Mouse (Mus musculus) midbrain, postnatal 0 days (tissue): Measurements from ENCODE around the gene Galnt18. TPM values are rescaled to one million over a fixed set of nuclear protein-coding genes. Genes with fewer than 3 reads are reported as not detected.

Source experiments
- ATAC-seq: fragments of 200-750 bp; cut with Nextera tagmentation; 2 replicates; pipeline ENCODE4 v1.8.0; 2017; ENCODE audit warnings: moderate number of reproducible peaks, mild to moderate bottlenecking, moderate TSS enrichment, moderate library complexity; ENCODE audit not compliant: low FRiP score
- DNase-seq: peaks from one replicate; pipeline ENCODE4 v3.0.0-alpha.2; 2015; ENCODE audit warnings: low spot score
- H3K27ac ChIP-seq: fragments of 300-500 bp; sonication (generic); 2 replicates; pipeline ENCODE4 v1.5.1; 2014; ENCODE audit warnings: low read depth, mild to moderate bottlenecking, low read length, mixed read lengths
- H3K27me3 ChIP-seq: fragments of 300-500 bp; sonication (generic); 2 replicates; pipeline ENCODE4 v1.6.1; 2014; ENCODE audit warnings: low read length, control low read depth, mixed read lengths; ENCODE audit not compliant: insufficient read depth
- H3K36me3 ChIP-seq: fragments of 300-500 bp; sonication (generic); 2 replicates; pipeline ENCODE4 v1.6.1; 2014; ENCODE audit warnings: low read length, control low read depth, mixed read lengths; ENCODE audit not compliant: insufficient read depth
- H3K4me1 ChIP-seq: fragments of 300-500 bp; sonication (generic); 2 replicates; pipeline ENCODE4 v1.6.1; 2014; ENCODE audit warnings: mild to moderate bottlenecking, control low read depth, antibody characterized with exemption, low read length, mixed read lengths; ENCODE audit not compliant: insufficient read depth
- H3K4me2 ChIP-seq: fragments of 300-500 bp; sonication (generic); 2 replicates; pipeline ENCODE4 v1.6.1; 2014; ENCODE audit warnings: low read depth, mild to moderate bottlenecking, low read length, mixed read lengths; ENCODE audit not compliant: poor library complexity, severe bottlenecking
- H3K4me3 ChIP-seq: fragments of 300-500 bp; sonication (generic); 2 replicates; pipeline ENCODE4 v1.5.1; 2014; ENCODE audit warnings: low read depth, mild to moderate bottlenecking, low read length, moderate library complexity
- H3K9ac ChIP-seq: fragments of 300-500 bp; sonication (generic); replicated peaks from 2 replicates; pipeline ENCODE4 v1.6.1; 2014; ENCODE audit warnings: mild to moderate bottlenecking, low read length, moderate library complexity, mixed read lengths; ENCODE audit not compliant: poor library complexity, severe bottlenecking
- H3K9me3 ChIP-seq: fragments of 300-500 bp; sonication (generic); 2 replicates; pipeline ENCODE4 v1.6.1; 2016; ENCODE audit warnings: low read length, control low read depth
- CTCF ChIP-seq: IDR thresholded peaks from 2 replicates; pipeline ENCODE4 v1.5.1; 2016; ENCODE audit warnings: antibody characterized with exemption, mild to moderate bottlenecking
- WGBS: fragments of 180-500 bp; shearing (Covaris S2); extraction: QIAGEN DNeasy Blood & Tissue Kit; methylation state at CpG from one replicate; pipeline ENCODE4 v1.1.7; 2014; 5-methylcytosine and 5-hydroxymethylcytosine counted together
- polyA plus RNA-seq: library from polyadenylated mRNA; unstranded; fragments of >200 nt; fragmentation: Nextera tagmentation; extraction: Ambion mirVana; gene quantifications from 2 replicates; pipeline ENCODE4 v1.2.1, GENCODE M21; 2015
- total RNA-seq: library from RNA; depleted of rRNA; stranded (reverse); fragments of >200 nt; gene quantifications from 2 replicates; pipeline ENCODE4 v1.2.3, GENCODE M21; 2014

Galnt18 gene
- total and polyA plus RNA-seq, 2 experiments from 2014 or later = 18.9 to 25.0 TPM

- Histone ChIP-seq H3K4me3 (no peak overlapping the region), H3K27me3 (no peaks in the 10 kb centered on the region), H3K9ac (no peak overlapping the region), H3K4me1 (no peaks in the 10 kb centered on the region; the same call in 1 of the 2 replicates), H3K27ac (no peak overlapping the region), H3K4me2 (no peak overlapping the region), H3K9me3 (no peaks in the 10 kb centered on the region), H3K36me3 (no peaks in the 10 kb centered on the region)
- 67% methylated on average over 16 of the region's 16 CpGs for WGBS
- DNase-seq = peak; percentile 52
- ATAC-seq = no peak
- 0 out of 2 replicates have a peak, but pooled peaks have one; percentile 3 for TF ChIP-seq CTCF
Observed at GRCm38 (mm10) chr7:111616231-111616937, 163.4 kb downstream of the Galnt18 start.

- no peak overlapping the region for H3K4me2 ChIP-seq
- H3K9ac ChIP-seq = no peak overlapping the region
- H3K27ac ChIP-seq = no peak overlapping the region
- no peak for TF ChIP-seq CTCF
- no peaks in the 10 kb centered on the region for H3K4me1 ChIP-seq
- 84% methylated on average over 1 of the region's 1 CpGs for WGBS
- H3K36me3 ChIP-seq = no peaks in the 10 kb centered on the region
- no peaks in the 10 kb centered on the region for H3K27me3 ChIP-seq
- H3K9me3 ChIP-seq = no peaks in the 10 kb centered on the region
- DNase-seq = no peak
- ATAC-seq = no peak
- H3K4me3 ChIP-seq = no peak overlapping the region
Observed at GRCm38 (mm10) chr7:111614471-111614870, 165.3 kb downstream of the Galnt18 start.

DNA sequence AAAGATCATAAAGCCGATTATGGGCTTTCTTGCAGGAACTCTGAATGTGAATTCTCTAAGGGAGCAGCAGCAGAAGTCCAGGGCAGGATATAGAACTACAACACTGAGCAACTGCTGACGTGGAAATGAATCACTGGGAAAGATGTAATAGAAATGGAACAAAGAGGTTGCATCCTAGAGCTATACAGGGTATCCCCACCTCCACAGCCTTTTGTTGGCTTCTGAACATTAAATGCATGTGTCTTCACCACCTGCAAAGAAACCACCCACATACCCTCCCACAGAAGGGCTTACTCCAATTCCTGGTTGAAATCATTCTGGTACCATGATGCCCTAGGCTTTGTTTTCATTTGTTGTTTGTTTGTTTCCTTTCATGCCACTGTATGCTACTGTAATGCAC lies 172.3 kb downstream of the Galnt18 start:
- Histone ChIP-seq H3K4me3 (no peak overlapping the region), H3K4me2 (no peak overlapping the region), H3K4me1 (no peaks in the 10 kb centered on the region; the same call in 1 of the 2 replicates), H3K27ac (no peak overlapping the region), H3K9ac (no peak overlapping the region), H3K36me3 (no peaks in the 10 kb centered on the region), H3K27me3 (no peaks in the 10 kb centered on the region), H3K9me3 (no peaks in the 10 kb centered on the region)
- ATAC-seq (no peak), DNase-seq (no peak)
- 87% methylated on average over 2 of the region's 2 CpGs for WGBS
- no peak for TF ChIP-seq CTCF

DNA sequence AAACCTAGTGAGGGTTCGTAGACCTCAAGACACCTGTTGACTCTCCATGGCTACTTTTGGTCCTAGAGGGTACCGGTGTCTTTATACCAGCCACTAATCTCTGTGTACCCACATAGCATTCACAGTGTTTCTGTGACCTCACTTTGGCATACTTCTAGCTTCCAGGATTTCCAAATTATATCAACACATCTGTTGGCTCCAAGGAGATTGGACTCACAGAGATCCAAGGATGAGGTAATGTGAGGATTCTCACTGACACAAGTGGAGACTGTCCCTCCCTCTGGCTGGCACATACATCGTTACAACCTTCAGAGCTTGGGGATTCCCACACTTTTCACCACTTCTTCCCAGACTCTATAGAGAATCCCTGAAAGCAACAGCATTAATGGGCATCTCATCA lies 173.7 kb downstream of the Galnt18 start:
- ATAC-seq (no peak), DNase-seq (no peak)
- H3K36me3 ChIP-seq = no peaks in the 10 kb centered on the region
- H3K4me2 ChIP-seq = no peak overlapping the region
- WGBS = 91% methylated on average over 3 of the region's 3 CpGs
- no peaks in the 10 kb centered on the region for H3K27me3 ChIP-seq
- no peak overlapping the region for H3K4me3 ChIP-seq
- no peak overlapping the region for H3K9ac ChIP-seq
- TF ChIP-seq CTCF = no peak
- no peaks in the 10 kb centered on the region for H3K9me3 ChIP-seq
- no peak overlapping the region for H3K27ac ChIP-seq
- no peaks in the 10 kb centered on the region; the same call in 1 of the 2 replicates for H3K4me1 ChIP-seq

GRCm38 (mm10) chr7:111605663-111606062 lies 174.1 kb downstream of the Galnt18 start:
- H3K27ac ChIP-seq = no peak overlapping the region
- DNase-seq (no peak), ATAC-seq (no peak)
- no peak overlapping the region for H3K4me2 ChIP-seq
- no peaks in the 10 kb centered on the region for H3K27me3 ChIP-seq
- no peak overlapping the region for H3K9ac ChIP-seq
- H3K36me3 ChIP-seq = no peaks in the 10 kb centered on the region
- no peak overlapping the region for H3K4me3 ChIP-seq
- peaks cover 1% of the 10 kb centered on the region; the same call in 1 of the 2 replicates for H3K4me1 ChIP-seq
- no peaks in the 10 kb centered on the region for H3K9me3 ChIP-seq
- no peak for TF ChIP-seq CTCF

GRCm38 (mm10) chr7:111604578-111605208 lies 175.1 kb downstream of the Galnt18 start:
- no peaks in the 10 kb centered on the region for H3K36me3 ChIP-seq
- no peak overlapping the region for H3K4me3 ChIP-seq
- TF ChIP-seq CTCF = no peak
- H3K27me3 ChIP-seq = no peaks in the 10 kb centered on the region
- H3K27ac ChIP-seq = no peak overlapping the region
- no peaks in the 10 kb centered on the region for H3K9me3 ChIP-seq
- peaks cover 4% of the 10 kb centered on the region; the same call in 1 of the 2 replicates for H3K4me1 ChIP-seq
- WGBS = 88% methylated on average over 2 of the region's 2 CpGs
- ATAC-seq (no peak), DNase-seq (no peak)
- no peak overlapping the region for H3K9ac ChIP-seq
- H3K4me2 ChIP-seq = no peak overlapping the region
